Mouse (Mus musculus) neural tube, embryonic 14.5 days (tissue): ENCODE data around the gene Msmp. TPM values are rescaled to one million over a fixed set of nuclear protein-coding genes. Genes with fewer than 3 reads are reported as not detected.

Source experiments
- ATAC-seq: fragments of 200-750 bp; cut with Nextera tagmentation; 2 replicates; pipeline ENCODE4 v1.8.0; 2017; ENCODE audit warnings: low read depth, mild to moderate bottlenecking, moderate TSS enrichment, moderate library complexity
- H3K27ac ChIP-seq: fragments of 300-500 bp; sonication (generic); 2 replicates; pipeline ENCODE4 v1.5.1; 2014; ENCODE audit warnings: low read depth, mild to moderate bottlenecking, control low read depth, low read length, moderate library complexity, mixed read lengths
- H3K27me3 ChIP-seq: fragments of 300-500 bp; sonication (generic); 2 replicates; pipeline ENCODE4 v1.6.1; 2014; ENCODE audit warnings: low read length; ENCODE audit not compliant: control insufficient read depth, insufficient read depth
- H3K36me3 ChIP-seq: fragments of 300-500 bp; sonication (generic); 2 replicates; pipeline ENCODE4 v1.6.1; 2014; ENCODE audit warnings: low read length, mixed read lengths; ENCODE audit not compliant: control insufficient read depth, insufficient read depth
- H3K4me1 ChIP-seq: fragments of 300-500 bp; sonication (generic); 2 replicates; pipeline ENCODE4 v1.6.1; 2014; ENCODE audit warnings: low read length; ENCODE audit not compliant: control insufficient read depth, insufficient read depth
- H3K4me2 ChIP-seq: fragments of 300-500 bp; sonication (generic); 2 replicates; pipeline ENCODE4 v1.6.1; 2014; ENCODE audit warnings: mild to moderate bottlenecking, low read depth, low read length, control low read depth
- H3K4me3 ChIP-seq: fragments of 300-500 bp; sonication (generic); 2 replicates; pipeline ENCODE4 v1.5.1; 2014; ENCODE audit warnings: low read depth, low read length, control low read depth, mixed read lengths
- H3K9ac ChIP-seq: fragments of 300-500 bp; sonication (generic); replicated peaks from 2 replicates; pipeline ENCODE4 v1.6.1; 2014; ENCODE audit warnings: low read depth, mild to moderate bottlenecking, control low read depth, low read length, mixed read lengths
- H3K9me3 ChIP-seq: fragments of 300-500 bp; sonication (generic); 2 replicates; pipeline ENCODE4 v1.6.1; 2016; ENCODE audit warnings: low read length; ENCODE audit not compliant: control insufficient read depth
- whole genome bisulfite sequencing: fragments of 180-500 bp; shearing (Covaris S2); extraction: QIAGEN DNeasy Blood & Tissue Kit; methylation state at CpG from one replicate; pipeline ENCODE4 v1.1.7; 2014; 5-methylcytosine and 5-hydroxymethylcytosine counted together
- polyA plus RNA-seq: library from polyadenylated mRNA; unstranded; fragments of >200 nt; fragmentation: Nextera tagmentation; extraction: Ambion mirVana; gene quantifications from 2 replicates; pipeline ENCODE4 v1.2.1, GENCODE M21; 2014

Gene Msmp
- polyA plus RNA-seq, 1 experiment from 2014 or later: not detected

- no peak for ATAC-seq
- Histone ChIP-seq H3K4me2 (no peak overlapping the region), H3K9ac (no peak overlapping the region), H3K27ac (no peak overlapping the region), H3K9me3 (no peaks in the 10 kb centered on the region), H3K4me3 (no peak overlapping the region), H3K4me1 (peaks cover 23% of the 10 kb centered on the region), H3K27me3 (no peaks in the 10 kb centered on the region), H3K36me3 (peaks cover 22% of the 10 kb centered on the region)
- 95% methylated on average over 12 of the region's 12 CpGs for WGBS
Measured at GRCm38 (mm10) chr4:43581381-43581780, 2.9 kb downstream of the Msmp start.

GRCm38 (mm10) chr4:43580721-43581120 lies 3.6 kb downstream of the Msmp start:
- Histone ChIP-seq H3K9ac (no peak overlapping the region), H3K36me3 (peaks cover 22% of the 10 kb centered on the region), H3K27ac (no peak overlapping the region), H3K27me3 (no peaks in the 10 kb centered on the region), H3K4me1 (peaks cover 29% of the 10 kb centered on the region), H3K4me3 (no peak overlapping the region), H3K9me3 (no peaks in the 10 kb centered on the region), H3K4me2 (no peak overlapping the region)
- WGBS: 95% methylated on average over 5 of the region's 5 CpGs
- ATAC-seq: no peak

GRCm38 (mm10) chr4:43579731-43580130 lies 4.6 kb downstream of the Msmp start:
- Histone ChIP-seq H3K27ac (no peak overlapping the region), H3K4me3 (peak overlapping the region; percentile 87), H3K4me1 (peaks cover 38% of the 10 kb centered on the region), H3K27me3 (no peaks in the 10 kb centered on the region), H3K9ac (peak overlapping the region; percentile 84; the same call in 1 of the 2 replicates), H3K4me2 (peak overlapping the region; percentile 84), H3K36me3 (peaks cover 22% of the 10 kb centered on the region), H3K9me3 (no peaks in the 10 kb centered on the region)
- WGBS: 81% methylated on average over 6 of the region's 6 CpGs
- no peak for ATAC-seq

- no peak overlapping the region; the same call in 1 of the 2 replicates for H3K27ac ChIP-seq
- H3K27me3 ChIP-seq: no peaks in the 10 kb centered on the region
- H3K9me3 ChIP-seq: no peaks in the 10 kb centered on the region
- ATAC-seq: no peak
- WGBS: 5% methylated on average over 10 of the region's 10 CpGs
- H3K36me3 ChIP-seq: peaks cover 22% of the 10 kb centered on the region
- H3K4me1 ChIP-seq: peaks cover 40% of the 10 kb centered on the region
- H3K9ac ChIP-seq: peak overlapping the region; percentile 84
- H3K4me2 ChIP-seq: peak overlapping the region; percentile 84
- peak overlapping the region; percentile 87 for H3K4me3 ChIP-seq
Measured at GRCm38 (mm10) chr4:43579256-43579655, 5.0 kb downstream of the Msmp start.

- peak within 1 kb of the TSS; percentile 84 for H3K9ac ChIP-seq
- H3K4me3 ChIP-seq: peak within 1 kb of the TSS; percentile 87
- WGBS: 0% methylated on average over 74 of the region's 76 CpGs
- ATAC-seq: peak; percentile 87
- peak within 1 kb of the TSS; percentile 84 for H3K4me2 ChIP-seq
- H3K27me3 ChIP-seq: no peaks in the 10 kb centered on the region
- peaks cover 25% of the 10 kb centered on the region for H3K36me3 ChIP-seq
- H3K9me3 ChIP-seq: no peaks in the 10 kb centered on the region
- peak within 1 kb of the TSS; percentile 79 for H3K27ac ChIP-seq
- H3K4me1 ChIP-seq: peaks cover 40% of the 10 kb centered on the region
Measured at GRCm38 (mm10) chr4:43578376-43579204, 5.7 kb downstream of the Msmp start, which contains the start of the genes Rgp1 and Gba2. Gene Rgp1 (plus strand): TSS chr4:43578715. Gene Gba2 (minus strand): TSS chr4:43578873.

- Histone ChIP-seq H3K27me3 (no peaks in the 10 kb centered on the region), H3K36me3 (peaks cover 24% of the 10 kb centered on the region), H3K27ac (no peak overlapping the region), H3K4me3 (peak overlapping the region; percentile 87), H3K9me3 (no peaks in the 10 kb centered on the region), H3K4me1 (peaks cover 40% of the 10 kb centered on the region), H3K9ac (peak overlapping the region; percentile 84), H3K4me2 (peak overlapping the region; percentile 84)
- ATAC-seq: no peak
- WGBS: 53% methylated on average over 8 of the region's 8 CpGs
Measured at GRCm38 (mm10) chr4:43577237-43577881, 6.9 kb downstream of the Msmp start.

GRCm38 (mm10) chr4:43575356-43575755 lies 8.9 kb downstream of the Msmp start:
- no peak overlapping the region for H3K27ac ChIP-seq
- H3K4me2 ChIP-seq: peak overlapping the region; percentile 28; the same call in 1 of the 2 replicates
- no peak for ATAC-seq
- H3K9me3 ChIP-seq: no peaks in the 10 kb centered on the region
- no peak overlapping the region for H3K4me3 ChIP-seq
- 52% methylated on average over 2 of the region's 2 CpGs for WGBS
- no peak overlapping the region for H3K9ac ChIP-seq
- H3K4me1 ChIP-seq: peaks cover 40% of the 10 kb centered on the region
- H3K36me3 ChIP-seq: peaks cover 24% of the 10 kb centered on the region; the same call in 1 of the 2 replicates
- H3K27me3 ChIP-seq: no peaks in the 10 kb centered on the region

- H3K27me3 ChIP-seq: no peaks in the 10 kb centered on the region
- no peak overlapping the region for H3K9ac ChIP-seq
- ATAC-seq: no peak
- no peak overlapping the region for H3K4me2 ChIP-seq
- H3K4me3 ChIP-seq: no peak overlapping the region
- 92% methylated on average over 4 of the region's 4 CpGs for WGBS
- peaks cover 34% of the 10 kb centered on the region for H3K4me1 ChIP-seq
- no peak overlapping the region for H3K27ac ChIP-seq
- peaks cover 39% of the 10 kb centered on the region for H3K36me3 ChIP-seq
- H3K9me3 ChIP-seq: no peaks in the 10 kb centered on the region
Measured at GRCm38 (mm10) chr4:43573561-43573960, 10.7 kb downstream of the Msmp start.
